Mouse (Mus musculus) E14TG2a.4 (cell line): Measurements from ENCODE around the gene Trdmt1.

Experiments used
- CTCF ChIP-seq: conservative IDR thresholded peaks from 2 replicates; pipeline ENCODE4 v1.5.1; 2014; ENCODE audit warnings: low read length
- NANOG ChIP-seq: IDR thresholded peaks from 2 replicates; pipeline ENCODE4 v1.6.1; 2014; ENCODE audit warnings: borderline replicate concordance, low read length, mixed read lengths
- POU5F1 ChIP-seq: IDR thresholded peaks from 2 replicates; pipeline ENCODE4 v1.6.1; 2014; ENCODE audit warnings: low read length, borderline replicate concordance

GRCm38 (mm10) chr2:13479165-13479564 lies 65.3 kb downstream of the Trdmt1 start:
- no peak for TF ChIP-seq CTCF
- TF ChIP-seq POU5F1, result no peak
- TF ChIP-seq NANOG, result no peak
